Mouse (Mus musculus) monocyte, adult 2 months (primary cell): ENCODE data around the gene Xrn1.
"Not testable (repeated sequence)": the region's sequence is repeated elsewhere in the genome, so short reads cannot be mapped to it uniquely, and the experiment has no call there.

Source experiments
- DNase-seq, 2 experiments: peaks; one replicate each; pipeline ENCODE4 v3.0.0; 2022; ENCODE audit warnings: low spot score in 2 of 2, low read depth in 1 of 2

Xrn1 gene

GRCm38 (mm10) chr9:96044214-96044613 is 89.7 kb downstream of the Xrn1 start:
- no peak for DNase-seq

- DNase-seq: no peak
Observed at GRCm38 (mm10) chr9:96051501-96051900, 96.9 kb downstream of the Xrn1 start.

- DNase-seq: no peak
Observed at GRCm38 (mm10) chr9:96054878-96055277, 100.3 kb downstream of the Xrn1 start.

- no peak for DNase-seq
Observed at GRCm38 (mm10) chr9:96056417-96057223, 102.1 kb downstream of the Xrn1 start.

- no peak for DNase-seq
Observed at GRCm38 (mm10) chr9:96063083-96063802, 108.7 kb downstream of the Xrn1 start.

- no peak for DNase-seq
Observed at GRCm38 (mm10) chr9:96063803-96064475, 109.4 kb downstream of the Xrn1 start.

- no peak for DNase-seq
Observed at GRCm38 (mm10) chr9:96067507-96067906, 112.9 kb downstream of the Xrn1 start.

GRCm38 (mm10) chr9:96078752-96079315 is 124.3 kb downstream of the Xrn1 start:
- DNase-seq: no peak

GRCm38 (mm10) chr9:96085293-96085692 is 130.7 kb downstream of the Xrn1 start:
- no peak for DNase-seq

- no peak for DNase-seq
Observed at GRCm38 (mm10) chr9:96087671-96088070, 133.1 kb downstream of the Xrn1 start.

GRCm38 (mm10) chr9:96088456-96088855 is 133.9 kb downstream of the Xrn1 start:
- DNase-seq: not testable (repeated sequence)

GRCm38 (mm10) chr9:96092637-96093036 is 138.1 kb downstream of the Xrn1 start:
- not testable (repeated sequence) for DNase-seq

GRCm38 (mm10) chr9:96093221-96093620 is 138.7 kb downstream of the Xrn1 start:
- DNase-seq: no peak

GRCm38 (mm10) chr9:96094341-96094740 is 139.8 kb downstream of the Xrn1 start:
- no peak for DNase-seq

GRCm38 (mm10) chr9:96095192-96095591 is 140.6 kb downstream of the Xrn1 start:
- no peak for DNase-seq

- DNase-seq: no peak
Observed at GRCm38 (mm10) chr9:96102846-96103245, 148.3 kb downstream of the Xrn1 start.
